Mouse (Mus musculus): ENCODE results near the gene Lpar5. TPM values are rescaled to one million over a fixed set of nuclear protein-coding genes. Genes with fewer than 3 reads are reported as not detected.
A peak's percentile ranks its signal among the peaks of the same experiment; 100 is the strongest.
"Not testable (repeated sequence)": the region's sequence is repeated elsewhere in the genome, so short reads cannot be mapped to it uniquely, and the experiment has no call there.

The Lpar5 gene
- 1 to 10 TPM in 1 of 4 experiments, not detected in 3; 1.6 TPM for total RNA-seq (2022)

DNA sequence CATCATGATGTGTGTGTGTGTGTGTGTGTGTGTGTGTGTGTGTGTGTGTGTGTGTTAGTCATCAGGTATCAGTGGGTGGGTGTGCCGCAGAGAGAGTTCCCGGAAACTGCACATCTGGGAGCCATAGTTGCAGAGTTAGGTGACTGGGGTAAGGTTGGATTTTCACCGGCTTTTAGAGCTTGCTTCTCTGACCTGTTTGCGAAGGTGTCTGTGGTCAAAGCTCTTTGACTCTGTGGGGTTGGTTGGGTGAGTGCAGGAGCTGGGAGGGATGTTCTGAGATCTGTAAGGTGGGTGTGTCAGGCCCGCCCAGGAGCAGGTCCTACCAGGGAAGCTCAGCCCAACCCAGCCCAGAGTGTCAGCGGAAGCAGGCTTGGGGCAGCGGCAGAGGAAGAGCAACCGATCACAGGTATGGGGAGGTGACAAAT, at the start of gene Lpar5:
TSS of gene Lpar5 (plus strand) at position 350 of the 425 bp plus-strand sequence.
- DNase-seq (ENCODE audit: low spot score) = no peak

DNA sequence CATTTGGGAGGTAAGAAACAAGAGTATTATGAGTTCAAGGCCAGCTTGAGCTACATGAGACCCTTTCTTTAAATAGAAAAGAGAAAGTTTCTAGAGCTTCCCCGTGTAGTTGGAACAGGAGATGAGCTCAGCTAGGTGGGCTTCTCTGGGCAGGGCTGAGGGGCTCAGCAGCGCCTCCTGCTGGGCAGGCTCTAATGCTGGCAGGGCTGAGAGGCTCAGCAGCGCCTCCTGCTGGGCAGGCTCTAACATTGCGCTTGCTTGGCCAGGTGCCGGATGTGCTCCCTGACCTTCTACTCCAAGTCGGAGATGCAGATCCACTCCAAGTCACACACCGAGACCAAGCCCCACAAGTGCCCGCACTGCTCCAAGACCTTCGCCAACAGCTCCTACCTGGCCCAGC, 37.2 kb upstream of the Lpar5 start:
- DNase-seq (ENCODE audit: low spot score) = peak; percentile 11

DNA sequence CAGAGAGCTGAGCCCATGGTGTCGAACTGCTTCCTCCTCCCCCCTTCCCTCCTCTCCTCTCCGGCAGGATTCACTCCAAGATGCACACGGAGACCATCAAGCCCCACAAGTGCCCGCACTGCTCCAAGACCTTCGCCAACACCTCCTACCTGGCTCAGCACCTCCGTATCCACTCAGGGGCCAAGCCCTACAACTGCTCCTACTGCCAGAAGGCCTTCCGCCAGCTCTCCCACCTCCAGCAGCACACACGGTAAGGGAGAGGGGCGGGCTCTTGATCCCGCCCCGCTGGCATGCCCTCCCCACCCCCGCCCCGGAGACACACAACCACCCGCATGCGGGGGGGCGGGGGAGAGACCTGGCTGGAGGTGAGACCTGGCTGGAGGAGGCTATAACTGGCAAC, 36.1 kb upstream of the Lpar5 start:
- no peak for DNase-seq (ENCODE audit: low spot score)

DNA sequence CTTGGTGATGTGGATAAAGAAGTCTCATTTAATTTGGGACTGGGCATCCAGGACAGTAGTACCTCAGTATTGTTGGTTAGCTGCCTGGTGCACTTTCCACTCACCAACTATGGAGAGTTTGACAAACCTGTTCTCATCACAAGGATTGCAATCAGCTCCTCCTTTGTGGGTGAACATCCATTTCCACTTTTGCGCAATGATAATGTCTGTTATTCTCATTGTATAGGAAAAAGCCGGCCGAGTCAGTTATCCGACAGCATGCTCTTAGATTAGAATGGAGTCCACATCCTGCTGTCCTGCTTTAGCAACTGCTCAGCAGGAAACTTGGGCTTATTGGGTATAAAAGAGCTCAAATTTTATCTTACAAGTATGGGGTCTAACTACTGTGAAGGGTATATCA, 29.1 kb upstream of the Lpar5 start:
- peak; percentile 7 for DNase-seq (ENCODE audit: low spot score)

DNA sequence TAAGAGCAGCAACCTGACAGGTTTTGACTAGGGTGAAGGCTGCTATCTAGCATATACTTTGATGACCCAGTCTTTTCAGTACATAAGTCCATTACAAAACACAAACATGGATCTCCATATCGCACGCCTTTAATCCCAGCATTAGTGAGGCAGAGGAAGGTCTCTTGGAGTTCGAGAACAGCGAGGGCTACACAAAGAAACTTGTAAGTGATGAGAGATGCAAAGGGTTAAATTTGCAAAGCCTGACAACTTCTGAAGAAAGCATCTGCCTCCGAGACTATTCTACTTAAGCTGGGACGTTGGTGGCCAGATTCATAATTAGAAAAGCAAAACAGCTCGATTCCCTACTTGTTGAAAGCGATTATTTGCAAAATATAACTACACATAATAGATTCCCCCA, 28.6 kb upstream of the Lpar5 start:
- DNase-seq (ENCODE audit: low spot score) = no peak

DNA sequence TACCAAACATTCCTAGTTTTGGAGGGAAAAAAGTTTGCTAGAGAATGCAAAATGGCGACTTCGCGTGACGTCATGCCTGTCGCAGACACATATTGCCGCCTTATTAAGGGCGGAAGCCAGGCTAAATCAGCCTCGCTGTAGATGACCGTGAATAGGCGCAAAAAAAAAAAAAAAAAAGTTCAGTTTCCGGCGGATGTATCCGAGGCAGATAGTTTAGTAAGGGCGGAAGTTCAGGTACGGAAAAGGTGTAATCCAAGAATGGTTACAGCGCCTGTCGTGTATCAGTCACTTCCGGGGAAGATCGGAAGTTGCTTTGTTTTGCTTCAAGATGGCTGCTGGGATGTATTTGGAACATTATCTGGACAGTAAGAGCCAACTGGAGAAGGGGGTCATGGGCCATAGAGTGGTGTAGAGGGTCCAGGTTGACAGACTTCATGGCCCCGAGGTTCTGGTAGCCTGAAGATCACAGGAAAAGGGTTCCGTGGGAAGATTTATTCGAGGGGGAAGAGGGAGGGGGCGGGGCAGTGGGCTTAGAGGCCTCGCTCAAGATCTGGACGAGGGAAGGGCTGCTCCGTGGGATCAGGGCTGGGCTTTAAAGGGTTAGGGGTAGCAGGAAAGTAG, 28.1 kb upstream of the Lpar5 start, which contains the start of gene Ing4:
TSS of gene Ing4 (plus strand) at position 228 of the 621 bp plus-strand sequence.
- DNase-seq (ENCODE audit: low spot score) = peak; percentile 93

DNA sequence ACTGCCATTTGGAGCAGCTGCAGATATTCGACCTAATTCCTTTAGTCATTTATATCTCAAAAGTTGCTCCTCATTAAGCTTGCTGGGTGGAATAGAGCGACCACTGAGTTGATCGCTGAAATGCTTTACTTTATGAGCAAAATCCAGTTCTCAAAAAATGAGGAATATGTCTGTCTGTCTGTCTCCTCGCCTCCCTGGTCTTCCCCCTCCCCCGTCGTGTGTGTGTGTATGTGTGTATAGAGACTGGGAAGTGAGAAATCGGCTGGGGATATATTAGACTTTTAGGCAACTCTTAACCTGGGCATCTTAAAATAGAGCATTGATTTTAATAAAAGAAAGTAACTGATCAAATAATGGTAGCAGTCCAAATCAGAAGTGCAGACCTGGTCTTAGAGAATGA, 27.5 kb upstream of the Lpar5 start:
- no peak for DNase-seq (ENCODE audit: low spot score)

DNA sequence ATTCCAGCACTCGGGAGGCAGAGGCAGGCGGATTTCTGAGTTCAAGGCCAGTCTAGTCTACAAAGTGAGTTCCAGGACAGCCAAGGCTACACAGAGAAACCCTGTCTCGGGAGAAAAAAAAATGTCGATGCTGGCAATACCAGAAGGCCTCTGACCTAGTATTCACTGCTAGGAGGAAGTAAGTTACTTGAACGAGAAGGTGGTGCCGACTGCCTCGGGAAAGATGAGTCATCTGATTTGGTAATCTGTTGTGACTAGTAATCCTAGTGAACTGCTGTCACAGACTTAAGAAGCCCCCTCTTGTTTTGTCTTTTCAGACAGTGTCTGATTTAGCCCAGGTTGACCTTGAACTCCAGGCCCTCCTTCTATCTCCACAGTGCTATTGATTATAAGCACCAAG, 26.7 kb upstream of the Lpar5 start:
- DNase-seq (ENCODE audit: low spot score) = no peak

DNA sequence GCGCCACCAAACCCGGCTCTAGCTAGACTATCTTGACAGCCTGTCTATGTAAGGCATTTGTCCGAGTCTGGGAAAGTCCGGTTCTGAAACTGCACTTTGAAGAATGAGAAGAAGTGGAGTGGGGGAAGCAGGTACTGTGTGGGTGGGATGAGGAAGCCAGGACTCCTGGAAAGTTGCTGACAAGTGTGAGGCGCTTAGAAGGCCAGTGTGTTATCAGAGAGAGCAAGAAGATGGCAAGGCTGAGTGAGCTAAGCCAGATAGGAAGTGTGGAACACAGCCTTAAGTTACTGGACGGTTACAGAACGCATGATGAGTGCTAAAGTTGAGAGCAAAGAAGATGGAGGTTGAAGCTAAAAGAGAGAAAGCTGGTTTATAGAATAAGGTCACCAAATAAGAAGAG, 25.6 kb upstream of the Lpar5 start:
- no peak for DNase-seq (ENCODE audit: low spot score)

DNA sequence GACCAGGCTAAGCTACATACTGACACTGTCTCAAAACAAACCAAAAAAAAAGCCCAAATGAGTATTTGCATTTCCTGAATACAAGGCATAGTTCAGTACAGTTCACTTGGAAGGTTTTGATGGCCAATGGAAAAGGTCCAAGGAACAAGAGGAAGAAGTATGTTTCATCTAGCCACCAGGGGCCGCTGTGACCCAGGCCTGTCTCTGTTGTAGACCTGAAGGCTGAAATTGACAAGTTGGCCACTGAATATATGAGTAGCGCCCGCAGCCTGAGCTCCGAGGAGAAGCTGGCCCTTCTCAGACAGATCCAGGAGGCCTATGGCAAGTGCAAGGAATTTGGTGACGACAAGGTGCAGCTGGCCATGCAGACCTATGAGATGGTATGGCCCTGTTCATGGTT, 21.0 kb upstream of the Lpar5 start:
- peak; percentile 79 for DNase-seq (ENCODE audit: low spot score)

DNA sequence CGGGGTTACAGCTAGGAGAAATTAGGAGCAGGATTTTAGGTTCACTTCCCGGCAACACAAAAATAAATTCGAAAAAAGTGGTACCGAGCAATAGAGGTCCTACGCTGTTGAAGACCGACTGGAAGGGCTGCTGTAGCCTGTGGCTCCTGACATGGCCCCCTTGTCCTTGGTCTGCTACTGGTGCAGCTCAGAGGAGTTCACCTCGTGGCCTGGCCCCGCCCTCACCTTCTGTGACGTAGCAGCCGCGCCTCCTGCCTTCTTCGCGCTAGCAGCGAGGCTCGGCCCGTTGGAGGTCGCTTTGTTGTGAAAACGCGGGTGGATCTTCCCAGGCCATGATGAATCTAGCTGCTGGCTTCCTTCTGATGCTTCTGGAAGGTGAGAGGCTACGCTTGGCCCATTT, 18.0 kb upstream of the Lpar5 start, which contains the start of gene Acrbp:
TSS of gene Acrbp (plus strand) at position 12 of the 400 bp plus-strand sequence.
- no peak for DNase-seq (ENCODE audit: low spot score)

DNA sequence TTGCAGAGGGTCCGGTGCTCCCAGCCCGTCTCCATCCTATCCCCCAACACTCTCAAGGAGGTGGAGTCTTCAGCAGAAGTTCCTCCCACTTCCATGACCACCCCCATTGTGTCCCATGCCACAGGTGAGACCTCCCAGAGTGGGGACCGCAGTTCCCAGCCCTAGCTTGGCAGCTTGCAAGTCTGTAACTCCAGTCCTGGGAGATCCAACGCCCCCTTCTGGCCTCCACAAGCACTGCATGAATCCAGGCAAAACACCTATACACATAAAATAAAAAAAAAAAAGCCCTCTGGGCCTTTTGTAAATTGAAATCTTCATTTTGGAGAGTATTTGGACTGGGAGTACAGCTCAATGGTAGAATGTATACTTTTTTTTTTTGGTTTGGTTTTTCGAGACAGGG, 16.5 kb upstream of the Lpar5 start:
- DNase-seq (ENCODE audit: low spot score) = no peak

DNA sequence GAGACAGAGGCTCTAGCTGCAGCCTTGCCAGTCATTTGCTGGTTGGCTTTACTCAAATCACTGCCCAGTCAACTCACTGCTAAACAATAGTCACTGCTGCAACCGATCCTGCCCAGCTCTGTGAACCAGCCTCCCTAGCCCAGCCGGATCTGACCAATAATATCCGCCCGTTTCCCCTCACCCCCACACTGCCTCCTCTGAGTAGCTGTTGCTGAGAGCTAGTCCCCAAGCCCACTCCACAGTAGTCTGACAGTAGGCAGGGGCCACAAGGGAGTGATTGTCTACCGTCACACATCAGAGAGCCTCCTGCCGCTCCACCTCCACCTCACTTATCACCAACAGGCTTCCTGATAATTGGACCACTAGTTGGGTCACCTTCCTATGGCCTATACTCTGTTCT, 6.2 kb upstream of the Lpar5 start:
- DNase-seq (ENCODE audit: low spot score) = no peak

DNA sequence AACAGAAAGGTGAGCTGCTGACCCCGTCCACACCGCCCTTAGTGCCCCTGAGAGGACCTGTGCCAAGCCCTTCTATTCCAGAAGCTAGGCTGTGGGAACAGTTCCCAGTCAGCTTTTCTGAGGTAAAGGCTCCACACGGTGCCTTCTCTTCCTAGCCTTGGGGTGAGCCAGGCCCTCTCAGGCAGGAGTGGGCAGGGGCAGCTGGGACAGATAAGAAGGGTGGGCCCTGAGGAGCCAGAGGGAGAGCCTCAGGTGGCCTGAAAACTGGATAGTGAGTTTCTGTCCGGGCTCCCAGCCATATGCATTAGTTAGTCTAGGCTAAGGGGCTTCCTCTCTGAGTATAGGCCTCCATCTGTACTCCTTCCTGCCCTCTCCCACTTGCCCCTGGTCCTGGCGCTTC, 5.2 kb upstream of the Lpar5 start:
- DNase-seq (ENCODE audit: low spot score) = no peak

DNA sequence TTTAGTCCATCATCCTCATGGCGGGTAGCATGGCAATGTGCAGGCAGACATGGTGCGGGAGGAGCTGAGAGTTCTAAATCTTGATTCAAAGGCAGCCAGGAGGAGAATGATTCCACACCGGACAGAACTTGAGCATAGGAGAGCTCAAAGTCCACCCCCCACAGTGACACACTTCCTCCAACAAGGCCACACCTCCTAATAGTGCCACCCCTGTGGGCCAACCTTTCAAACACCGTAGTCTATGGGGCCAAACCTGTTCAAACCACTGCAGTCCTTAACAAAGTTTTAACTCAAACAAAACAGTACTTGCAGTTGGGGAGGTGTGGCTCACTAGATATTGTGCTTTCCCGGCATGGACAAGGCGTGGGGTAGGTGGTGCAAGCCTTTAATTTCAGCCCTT, 3.8 kb upstream of the Lpar5 start:
- no peak for DNase-seq (ENCODE audit: low spot score)

DNA sequence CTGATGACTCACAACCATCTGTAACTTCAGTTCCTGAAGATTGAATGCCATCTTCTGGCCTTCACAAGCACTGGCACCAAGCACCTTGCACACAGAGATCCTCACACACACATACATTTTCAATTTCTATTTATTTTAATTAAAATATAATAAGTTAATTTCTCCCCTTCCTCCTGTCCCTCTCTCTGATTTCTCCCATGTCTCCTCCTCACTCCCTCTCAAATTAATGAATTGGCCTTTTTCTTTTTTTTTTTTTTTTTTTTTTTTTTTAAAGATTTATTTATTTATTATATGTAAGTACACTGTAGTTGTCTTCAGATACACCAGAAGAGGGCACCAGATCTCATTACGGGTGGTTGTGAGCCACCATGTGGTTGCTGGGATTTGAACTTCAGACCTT, 2.5 kb upstream of the Lpar5 start:
- not testable (repeated sequence) for DNase-seq (ENCODE audit: low spot score)

DNA sequence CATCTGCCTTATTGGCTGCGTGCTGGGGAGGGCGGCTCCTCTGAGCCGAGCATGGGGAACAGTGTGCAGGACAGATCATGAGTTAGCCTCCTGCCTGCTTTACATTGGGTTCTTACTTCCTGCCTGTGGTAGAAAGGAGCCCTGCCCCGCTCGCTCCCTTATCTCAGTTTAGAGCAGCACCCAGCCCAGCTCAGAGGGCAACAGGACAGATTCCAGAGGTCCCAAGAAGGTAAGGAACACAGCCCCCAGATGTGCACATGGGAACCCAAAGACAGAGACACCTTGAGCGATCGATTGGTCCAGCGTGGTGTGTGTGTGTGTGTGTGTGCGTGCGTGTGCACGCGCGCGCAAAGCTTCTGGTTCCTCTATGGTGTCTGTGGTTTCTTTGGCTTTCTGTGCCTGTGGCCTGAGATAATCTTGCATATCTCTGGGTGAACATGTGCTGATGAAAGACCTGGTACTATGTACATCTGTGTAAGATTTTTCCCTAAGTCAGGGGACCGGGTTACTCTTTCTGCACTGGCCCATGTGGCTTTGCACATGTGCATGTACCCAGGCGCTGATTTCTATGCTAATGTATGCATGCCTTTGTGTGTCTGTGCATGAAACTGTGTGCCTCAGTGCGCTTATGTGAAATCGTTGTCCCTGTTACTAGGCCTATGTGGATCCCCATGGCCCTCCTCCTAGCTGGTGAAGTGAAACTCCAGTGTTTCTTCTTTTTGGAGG, 3.6 kb downstream of the Lpar5 start:
- DNase-seq (ENCODE audit: low spot score) = no peak

DNA sequence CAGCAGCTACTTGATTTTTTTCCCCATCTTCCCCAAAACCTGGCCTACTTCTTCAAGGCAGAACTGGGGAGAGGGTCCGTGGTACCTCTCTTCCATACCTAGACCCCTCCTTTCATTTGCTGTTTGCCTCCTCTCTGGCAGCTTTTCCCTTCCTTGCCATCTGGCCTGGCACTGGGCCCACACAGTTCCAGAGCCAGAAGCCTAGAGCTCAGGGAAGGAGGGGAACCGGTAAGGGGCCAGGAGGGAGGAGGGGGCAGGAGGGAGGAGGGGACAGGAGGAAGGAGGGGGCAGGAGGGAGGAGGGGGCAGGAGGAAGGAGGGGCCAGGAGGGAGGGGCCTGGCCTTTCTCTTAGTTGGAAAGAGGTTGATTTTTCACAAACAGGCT, 4.2 kb downstream of the Lpar5 start:
- no peak for DNase-seq (ENCODE audit: low spot score)

DNA sequence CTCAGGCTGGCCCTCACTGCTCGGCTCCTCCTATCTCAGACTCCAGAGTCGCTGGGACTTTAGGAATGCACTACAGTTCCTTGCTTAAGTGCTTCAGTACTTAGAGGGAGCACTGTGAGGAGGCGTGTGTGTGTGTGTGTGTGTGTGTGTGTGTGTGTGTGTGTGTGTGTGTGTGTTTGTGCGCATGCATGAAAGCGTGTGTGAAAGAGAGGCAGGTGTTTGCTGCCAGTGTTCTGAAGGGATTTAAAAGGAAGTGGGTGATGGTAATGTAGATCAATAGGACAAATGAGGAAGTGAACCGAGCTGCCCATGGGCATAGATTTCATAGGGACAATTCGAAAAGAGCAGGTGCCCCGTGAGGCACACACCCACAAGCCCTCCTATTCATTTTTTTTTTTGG, 6.1 kb downstream of the Lpar5 start:
- no peak for DNase-seq (ENCODE audit: low spot score)

DNA sequence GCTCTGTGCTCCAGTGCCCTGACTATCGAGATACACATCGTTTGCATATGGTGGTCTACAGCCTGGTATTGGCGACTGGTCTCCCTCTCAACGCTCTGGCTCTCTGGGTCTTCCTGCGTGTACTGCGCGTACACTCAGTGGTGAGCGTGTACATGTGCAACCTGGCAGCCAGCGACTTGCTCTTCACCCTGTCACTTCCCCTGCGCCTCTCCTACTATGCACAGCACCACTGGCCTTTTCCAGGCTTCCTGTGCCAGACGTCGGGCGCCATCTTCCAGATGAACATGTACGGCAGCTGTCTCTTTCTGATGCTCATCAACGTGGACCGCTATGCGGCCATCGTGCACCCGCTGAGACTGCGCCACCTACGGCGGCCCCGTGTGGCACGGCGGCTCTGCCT, 13.7 kb downstream of the Lpar5 start:
- no peak for DNase-seq (ENCODE audit: low spot score)

DNA sequence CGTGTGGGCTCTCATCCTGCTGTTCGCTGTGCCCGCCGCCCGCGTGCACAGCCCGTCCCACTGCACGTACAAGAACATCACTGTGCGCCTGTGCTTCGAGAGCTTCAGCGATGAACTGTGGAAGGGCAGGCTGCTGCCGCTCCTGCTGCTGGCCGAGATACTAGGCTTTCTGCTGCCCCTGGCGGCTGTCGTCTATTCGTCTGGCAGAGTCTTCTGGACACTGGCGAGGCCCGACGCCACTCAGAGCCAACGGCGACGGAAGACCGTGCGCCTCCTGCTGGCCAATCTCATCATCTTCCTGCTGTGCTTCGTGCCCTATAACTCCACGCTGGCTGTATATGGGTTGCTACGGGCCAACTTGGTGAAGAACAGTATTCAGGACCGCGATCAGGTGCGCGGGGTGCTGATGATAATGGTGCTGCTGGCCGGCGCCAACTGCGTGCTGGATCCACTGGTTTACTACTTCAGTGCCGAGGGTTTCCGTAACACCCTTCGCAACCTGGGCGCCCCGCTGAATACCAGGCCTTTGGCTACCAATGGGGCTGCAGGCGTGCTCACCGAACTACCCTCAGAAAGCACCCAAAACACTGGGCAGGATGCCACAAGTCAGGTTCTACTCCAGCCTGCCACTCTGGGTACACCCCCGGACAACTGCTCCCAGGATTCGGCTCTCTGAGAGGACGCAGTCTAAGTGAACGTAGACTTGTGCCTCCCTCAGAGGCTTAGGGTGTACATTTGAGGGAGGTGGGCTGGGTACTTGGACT, 14.3 kb downstream of the Lpar5 start:
- peak; percentile 86 for DNase-seq (ENCODE audit: low spot score)

DNA sequence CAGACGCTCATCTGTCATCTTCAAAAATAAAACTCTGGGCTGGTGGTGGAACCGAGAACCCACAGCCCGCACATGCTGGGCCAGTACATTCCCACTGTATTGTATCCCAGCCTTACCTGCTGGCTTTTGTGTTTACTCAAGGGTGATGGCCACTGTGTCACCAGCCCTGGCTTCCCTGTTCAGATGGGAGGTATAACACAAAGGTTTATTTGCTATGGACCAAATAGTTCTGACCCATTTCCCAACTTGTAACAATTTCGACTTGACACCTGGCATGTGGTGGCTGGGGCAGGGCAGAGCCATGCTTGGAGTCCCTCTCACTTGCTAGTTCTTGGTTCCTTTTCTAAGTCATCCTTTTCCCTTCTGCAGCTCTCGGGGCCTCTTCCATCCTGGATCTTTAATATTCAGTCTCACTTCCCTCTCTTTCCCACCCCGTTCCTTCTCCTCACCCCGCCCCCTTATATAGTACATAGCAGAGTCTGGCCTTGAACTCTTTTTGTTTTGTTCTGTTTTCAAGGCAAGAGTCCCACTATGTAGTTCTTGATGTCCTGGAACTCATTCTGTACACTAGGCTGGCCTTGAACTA, 15.2 kb downstream of the Lpar5 start:
- DNase-seq (ENCODE audit: low spot score) = no peak
